Mouse (Mus musculus): ENCODE results near the gene Ptpn3. TPM values are rescaled to one million over a fixed set of nuclear protein-coding genes. Genes with fewer than 3 reads are reported as not detected.
A peak's percentile ranks its signal among the peaks of the same experiment; 100 is the strongest.

Ptpn3 gene
- total RNA-seq, 2 experiments from 2014 or later: 0.17 TPM; not detected in 1

GRCm38 (mm10) chr4:57300469-57301409 is 898 bp downstream of the Ptpn3 start:
- ATAC-seq (replicated peaks; ENCODE audit: low FRiP score, poor library complexity, severe bottlenecking): no peak

- ATAC-seq (replicated peaks; ENCODE audit: low FRiP score, poor library complexity, severe bottlenecking): no peak
Measured at GRCm38 (mm10) chr4:57299701-57300468, 1.8 kb downstream of the Ptpn3 start.

DNA sequence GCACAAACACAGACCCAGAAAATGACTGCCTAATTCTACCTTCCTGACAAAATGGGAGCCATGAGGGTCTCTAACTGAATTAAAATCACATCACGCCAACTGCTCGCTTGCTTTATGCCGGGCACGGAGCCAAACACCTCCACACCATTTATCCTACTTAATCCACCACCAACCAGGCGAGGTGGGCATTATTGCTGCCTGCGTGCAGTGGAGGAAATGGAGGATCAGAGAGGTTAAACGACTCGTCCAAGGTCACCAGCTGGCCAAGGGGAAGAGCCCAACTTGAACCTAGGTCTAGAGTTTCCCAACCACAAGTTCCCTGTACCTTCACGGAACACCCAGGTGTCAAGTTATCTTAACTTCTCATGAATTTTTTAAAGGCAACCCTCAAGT is 2.3 kb downstream of the Ptpn3 start:
- no peak for ATAC-seq (replicated peaks; ENCODE audit: low FRiP score, poor library complexity, severe bottlenecking)

GRCm38 (mm10) chr4:57298181-57298580 is 3.5 kb downstream of the Ptpn3 start:
- no peak for ATAC-seq (replicated peaks; ENCODE audit: low FRiP score, poor library complexity, severe bottlenecking)

DNA sequence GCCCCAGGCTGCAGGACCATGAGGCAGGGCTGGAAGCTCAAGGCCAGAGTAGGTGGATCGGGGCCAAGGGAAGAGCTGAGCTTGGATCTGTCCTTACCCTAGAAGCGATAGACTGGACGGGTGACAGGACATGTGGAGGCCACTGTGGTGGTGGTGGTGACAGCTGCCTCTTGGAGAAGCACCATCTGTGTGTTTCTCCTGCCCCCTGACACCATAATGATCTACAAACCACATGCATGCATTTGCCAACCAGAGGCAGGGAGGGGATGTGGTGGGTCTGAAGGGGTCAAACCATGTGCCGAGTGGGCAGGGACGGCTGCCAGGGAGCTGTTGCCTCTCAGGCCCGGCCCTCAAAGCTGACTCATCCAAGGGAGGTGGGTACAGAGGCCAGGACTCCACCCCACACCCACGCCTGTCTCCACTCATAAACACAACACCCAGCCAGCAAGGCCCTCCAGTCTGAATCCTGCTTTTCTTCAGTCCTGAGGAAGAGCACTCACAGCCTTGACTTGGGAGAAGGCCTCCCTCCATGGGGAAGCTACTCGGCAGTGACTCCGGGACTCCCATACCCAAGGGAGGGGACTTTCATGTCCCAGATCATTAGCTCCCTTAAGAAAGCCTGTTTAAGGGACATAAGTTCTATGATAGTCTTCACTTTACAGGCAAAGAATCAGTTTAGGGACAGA is 6.5 kb downstream of the Ptpn3 start:
- peak; percentile 94 for ATAC-seq (replicated peaks; ENCODE audit: low FRiP score, poor library complexity, severe bottlenecking)

DNA sequence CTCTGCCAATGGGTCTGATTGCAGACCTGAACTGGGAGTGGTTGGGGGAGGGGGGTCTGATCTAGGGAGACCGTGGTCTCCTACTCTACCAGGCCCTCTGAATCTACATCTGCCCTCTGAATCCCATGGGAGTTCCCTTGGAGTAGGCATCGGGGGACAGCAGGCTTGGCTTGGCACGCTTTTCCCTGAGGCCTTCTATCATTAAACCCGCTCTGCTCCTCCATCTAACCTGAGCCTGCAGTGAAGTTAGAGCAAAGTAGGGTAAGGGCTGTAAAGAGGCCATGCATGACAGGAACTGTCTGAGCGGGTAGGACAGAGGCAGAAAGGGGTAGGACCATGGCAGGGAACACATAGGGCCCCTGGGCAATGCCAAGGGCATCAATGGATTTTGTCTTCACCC is 9.0 kb downstream of the Ptpn3 start:
- ATAC-seq (replicated peaks; ENCODE audit: low FRiP score, poor library complexity, severe bottlenecking): no peak

DNA sequence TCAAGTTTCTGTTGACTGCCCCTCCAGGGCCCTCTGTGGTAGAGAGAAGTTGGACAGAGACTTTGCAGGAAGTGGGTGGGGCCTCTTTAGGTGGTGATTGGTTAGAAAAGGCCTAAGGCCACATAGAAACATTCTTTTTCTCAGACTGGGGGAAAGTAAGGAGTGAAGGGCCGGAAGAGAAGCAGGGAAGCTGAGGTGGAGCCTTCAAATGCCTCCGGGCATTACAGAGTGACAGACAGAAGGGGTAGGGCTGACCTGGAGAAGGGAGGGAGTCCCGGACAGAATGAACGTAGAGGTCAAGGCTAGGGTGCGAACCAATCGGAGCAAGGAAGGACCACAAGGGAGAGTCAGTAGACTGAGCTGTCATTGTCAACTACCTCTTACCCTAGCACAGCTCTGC is 11.6 kb downstream of the Ptpn3 start:
- no peak for ATAC-seq (replicated peaks; ENCODE audit: low FRiP score, poor library complexity, severe bottlenecking)

DNA sequence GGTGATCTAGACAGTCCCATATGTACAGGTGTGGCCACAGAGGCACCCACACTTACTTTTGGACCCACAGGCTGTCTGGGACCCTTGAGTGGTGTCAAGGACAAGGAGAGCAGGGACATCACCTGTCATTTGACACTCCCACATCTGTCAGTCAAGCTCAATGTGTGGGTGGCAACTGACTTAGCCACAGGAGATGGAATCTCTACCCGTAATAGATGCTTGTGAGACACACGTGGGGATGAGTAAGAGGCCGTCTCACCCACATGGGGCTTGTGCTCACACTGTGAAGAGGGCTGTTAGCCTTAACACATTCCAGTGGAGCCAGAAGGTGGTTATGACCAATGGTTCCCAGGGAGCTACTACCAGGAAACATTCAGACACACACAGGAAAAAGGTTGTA is 13.8 kb downstream of the Ptpn3 start:
- ATAC-seq (replicated peaks; ENCODE audit: low FRiP score, poor library complexity, severe bottlenecking): no peak

DNA sequence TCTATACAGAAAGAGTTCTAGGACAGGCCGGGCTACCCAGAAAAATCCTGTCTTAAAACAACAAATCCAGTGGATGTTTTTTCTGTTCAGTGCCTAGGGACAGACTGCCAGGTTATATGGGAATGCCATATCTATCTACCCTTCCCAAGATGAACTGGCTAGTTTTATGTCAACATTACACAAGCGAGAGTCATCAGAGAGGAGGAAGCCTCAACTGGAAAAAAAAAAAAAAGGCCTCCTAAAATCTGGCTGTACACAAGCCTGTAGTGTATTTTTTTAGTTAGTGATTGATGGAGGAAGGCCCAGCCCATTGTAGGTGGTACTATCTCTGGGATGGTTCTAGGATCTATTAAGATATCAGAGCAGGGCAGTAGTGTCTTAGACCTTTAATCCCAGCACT is 16.4 kb downstream of the Ptpn3 start:
- no peak for ATAC-seq (replicated peaks; ENCODE audit: low FRiP score, poor library complexity, severe bottlenecking)

DNA sequence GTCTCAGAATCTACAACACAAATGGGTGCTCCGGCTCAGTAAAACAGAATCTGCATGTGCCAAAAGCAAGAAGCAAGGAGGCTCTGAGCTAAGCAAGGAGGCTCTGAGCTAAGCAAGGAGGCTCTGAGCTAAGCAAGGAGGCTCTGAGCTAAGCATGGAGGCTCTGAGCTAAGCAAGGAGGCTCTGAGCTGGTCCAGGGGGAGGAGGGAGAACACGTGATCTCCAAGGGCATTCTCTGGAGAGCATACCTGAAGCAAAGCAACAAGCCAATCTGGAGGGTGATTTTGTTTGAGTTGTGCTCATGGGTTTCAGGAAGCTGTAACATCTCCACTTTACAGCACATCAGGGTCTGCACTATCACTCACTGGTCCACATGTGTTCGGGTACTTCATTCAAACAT is 18.4 kb downstream of the Ptpn3 start:
- ATAC-seq (replicated peaks; ENCODE audit: low FRiP score, poor library complexity, severe bottlenecking): no peak

DNA sequence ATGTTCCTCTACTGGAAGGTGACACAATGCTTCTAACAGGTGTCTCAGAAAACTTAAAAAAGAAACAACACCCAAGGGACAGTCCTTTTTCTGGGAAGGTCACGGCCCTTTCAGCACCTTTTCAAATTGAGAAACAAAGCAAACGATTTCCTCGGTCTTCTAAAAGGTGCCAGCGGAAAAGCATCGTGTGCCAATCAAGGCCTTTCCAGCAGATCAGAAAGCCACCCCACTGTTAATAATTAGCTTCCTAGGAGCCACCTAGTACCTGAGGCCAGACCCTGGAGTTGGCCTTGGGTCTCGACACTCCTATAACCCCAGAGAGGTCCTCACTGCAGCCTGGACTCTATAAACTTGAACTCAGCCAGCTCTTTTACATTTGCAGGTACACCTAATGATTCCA is 19.0 kb downstream of the Ptpn3 start:
- no peak for ATAC-seq (replicated peaks; ENCODE audit: low FRiP score, poor library complexity, severe bottlenecking)

- ATAC-seq (replicated peaks; ENCODE audit: low FRiP score, poor library complexity, severe bottlenecking): no peak
Measured at GRCm38 (mm10) chr4:57282179-57282578, 19.5 kb downstream of the Ptpn3 start.

GRCm38 (mm10) chr4:57280888-57281287 is 20.7 kb downstream of the Ptpn3 start:
- ATAC-seq (replicated peaks; ENCODE audit: low FRiP score, poor library complexity, severe bottlenecking): no peak

GRCm38 (mm10) chr4:57279229-57279628 is 22.4 kb downstream of the Ptpn3 start:
- ATAC-seq (replicated peaks; ENCODE audit: low FRiP score, poor library complexity, severe bottlenecking): no peak

- no peak for ATAC-seq (replicated peaks; ENCODE audit: low FRiP score, poor library complexity, severe bottlenecking)
Measured at GRCm38 (mm10) chr4:57278812-57279211, 22.8 kb downstream of the Ptpn3 start.

DNA sequence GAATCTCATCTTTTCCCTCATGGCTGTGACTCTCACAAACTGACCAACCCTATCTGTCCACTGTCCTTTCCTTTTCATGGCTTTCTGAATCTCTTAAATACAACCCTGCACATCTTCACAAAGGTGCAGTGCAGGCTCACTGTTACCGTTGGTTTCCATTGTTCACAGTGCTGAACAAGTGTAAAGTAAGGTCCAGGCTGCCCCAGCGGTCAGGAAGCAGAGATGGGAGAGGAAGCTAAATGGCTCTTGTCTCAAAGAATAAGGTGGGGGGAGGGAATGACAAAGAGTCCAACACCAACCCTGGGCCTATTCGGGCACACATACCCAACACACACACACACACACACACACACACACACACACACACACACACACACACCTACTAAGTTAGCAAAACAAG is 24.0 kb downstream of the Ptpn3 start:
- ATAC-seq (replicated peaks; ENCODE audit: low FRiP score, poor library complexity, severe bottlenecking): no peak

DNA sequence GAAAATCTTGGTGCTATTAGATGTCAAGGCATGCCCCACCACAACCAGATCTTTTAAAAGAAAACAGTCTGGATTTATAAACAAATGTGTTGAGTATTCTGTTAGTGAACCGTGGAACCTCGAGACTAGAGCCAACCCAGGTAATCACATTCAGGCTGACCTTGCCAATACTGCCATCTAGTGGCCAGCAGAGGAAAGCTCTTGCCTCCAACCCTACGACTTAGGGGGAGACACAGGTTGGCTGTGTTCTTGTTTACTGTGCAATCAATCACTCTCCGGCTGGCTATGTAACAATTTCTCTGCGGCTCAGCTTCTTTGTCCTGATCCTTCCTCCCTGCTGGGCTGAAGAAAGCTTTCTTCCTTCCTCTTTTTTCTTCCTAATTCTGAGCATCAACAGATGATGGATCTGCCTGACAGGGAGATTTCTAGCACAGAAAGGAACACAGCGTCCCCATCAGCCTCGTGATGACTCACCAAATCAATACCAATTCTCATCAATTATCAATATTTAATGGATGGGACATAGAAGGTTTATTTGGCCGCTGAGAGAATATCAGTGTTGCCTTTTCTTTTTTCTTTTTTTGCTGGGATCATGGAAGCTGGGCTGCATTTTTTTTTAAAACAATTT is 26.4 kb downstream of the Ptpn3 start:
- ATAC-seq (replicated peaks; ENCODE audit: low FRiP score, poor library complexity, severe bottlenecking): peak; percentile 82

DNA sequence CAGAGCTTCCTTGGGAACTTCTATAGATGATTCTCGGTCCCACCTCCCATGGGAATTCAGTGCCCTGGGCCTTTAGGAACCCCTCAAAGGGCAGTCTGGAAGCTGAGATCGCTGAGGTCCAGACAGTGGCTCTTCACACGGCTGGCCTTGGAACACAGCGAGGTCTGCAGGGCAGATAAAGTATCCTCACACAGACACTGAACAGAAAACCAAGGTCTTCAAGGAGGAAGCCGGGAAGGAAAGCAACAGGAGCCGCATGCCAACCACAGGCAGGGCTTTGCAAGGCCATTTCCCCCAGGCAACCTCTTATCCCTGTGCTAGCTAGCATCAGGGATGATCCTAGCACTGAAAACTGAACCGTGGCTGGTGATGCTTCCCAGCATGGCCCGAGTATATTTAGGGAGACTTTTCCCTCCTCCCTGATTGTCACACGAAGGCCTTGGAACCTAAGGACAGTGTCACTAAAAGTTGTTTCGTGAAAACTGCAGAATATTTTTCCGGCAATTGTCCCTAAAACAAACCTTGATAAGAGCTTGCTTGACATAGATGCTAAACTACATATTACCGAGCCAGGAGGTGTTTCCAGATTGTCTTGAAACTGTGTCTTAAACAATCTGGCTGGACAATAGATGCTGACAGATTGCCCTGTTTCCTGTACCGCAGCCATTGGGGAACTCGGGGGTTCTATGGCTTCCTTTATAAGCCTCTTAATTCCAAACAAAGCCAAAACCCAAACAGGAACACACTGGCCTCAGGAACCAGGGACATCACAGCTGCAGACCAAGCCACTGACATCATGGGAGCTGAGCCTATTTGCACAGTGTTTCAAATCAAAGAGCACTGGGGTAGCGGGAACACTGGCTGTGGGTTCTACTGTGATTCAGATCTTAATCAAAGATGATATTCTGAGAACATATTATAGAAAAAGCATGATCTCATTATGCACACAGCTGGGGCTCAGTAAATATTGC is 27.8 kb downstream of the Ptpn3 start:
- no peak for ATAC-seq (replicated peaks; ENCODE audit: low FRiP score, poor library complexity, severe bottlenecking)

DNA sequence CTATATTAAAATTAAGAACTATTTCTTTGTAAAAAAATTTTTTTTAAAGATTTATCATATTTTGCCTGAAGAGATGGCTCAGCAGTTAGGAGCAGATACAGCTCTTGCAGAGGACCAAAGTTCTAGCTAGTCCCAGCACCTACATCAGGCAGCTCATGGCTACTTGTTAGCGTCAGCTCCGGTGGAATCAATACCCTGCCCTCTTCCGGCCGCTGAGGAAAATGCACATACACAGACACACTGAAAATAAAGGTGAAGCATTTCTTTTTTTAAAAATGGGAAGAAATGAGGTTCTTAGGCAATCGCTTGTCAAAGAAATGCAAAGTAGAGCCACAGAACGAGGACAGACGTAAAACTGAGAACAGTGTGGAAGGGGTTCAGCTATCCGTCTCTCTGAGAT is 30.6 kb downstream of the Ptpn3 start:
- no peak for ATAC-seq (replicated peaks; ENCODE audit: low FRiP score, poor library complexity, severe bottlenecking)

Measured in erythroblast, adult 5-6 weeks (primary cell).